Mouse (Mus musculus) lung, adult 2 months (tissue): ENCODE data around the gene Chid1.

Experiments used
- CTCF ChIP-seq: fragments of 200-500 bp; IDR thresholded peaks from 2 replicates; pipeline ENCODE4 v1.5.1; 2011; ENCODE audit warnings: mild to moderate bottlenecking, low read length, control low read depth; ENCODE audit not compliant: insufficient read depth
- POLR2A ChIP-seq: fragments of 200-500 bp; IDR thresholded peaks from 2 replicates; pipeline ENCODE4 v1.6.1; 2011; ENCODE audit warnings: low read depth, mild to moderate bottlenecking, control low read depth, low read length, borderline replicate concordance; ENCODE audit errors: extremely low read depth

- TF ChIP-seq CTCF: 0 out of 2 replicates have a peak, but pooled peaks have one; percentile 16
- TF ChIP-seq POLR2A: no peak
Measured at GRCm38 (mm10) chr7:141584048-141584841, 44.6 kb upstream of the Chid1 start.
